Mouse (Mus musculus) adipocyte (in vitro differentiated cells): ENCODE results near the gene Pithd1.

Experiments
- DNase-seq: peaks from one replicate; pipeline ENCODE4 v3.0.0-alpha.2; 2016; ENCODE audit warnings: low spot score

Gene Pithd1

DNA sequence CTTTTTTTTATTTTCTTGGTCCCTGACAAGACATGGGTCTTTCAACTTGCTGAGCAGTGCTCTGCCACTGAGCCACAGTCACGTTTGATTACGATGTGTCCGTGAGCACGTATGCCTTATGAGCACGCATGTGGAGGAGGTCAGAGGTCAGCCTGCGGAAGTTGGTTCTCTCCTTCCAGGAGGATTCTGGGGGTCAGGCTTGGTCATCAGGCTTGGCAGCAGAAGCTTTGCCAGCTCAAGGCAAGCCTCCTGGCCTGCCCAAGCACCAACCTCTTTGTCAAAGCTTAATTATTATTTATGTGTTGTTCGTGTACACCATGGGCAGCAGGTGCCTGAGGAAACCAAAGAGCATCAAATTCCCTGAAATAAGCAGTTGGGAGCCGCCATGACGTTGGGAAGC is 58.7 kb downstream of the Pithd1 start:
- DNase-seq, result no peak

GRCm38 (mm10) chr4:135926861-135927260 is 60.2 kb downstream of the Pithd1 start:
- DNase-seq, result no peak

- DNase-seq, result no peak
These were observed 60.8 kb downstream of the Pithd1 start for GRCm38 (mm10) chr4:135926195-135926808.
